Mouse (Mus musculus) myocyte (in vitro differentiated cells): ENCODE data around the gene Bbs7.

Experiments
- CEBPB ChIP-seq: IDR thresholded peaks from 2 replicates; pipeline ENCODE4 v1.6.1; 2011; ENCODE audit warnings: mild to moderate bottlenecking, moderate library complexity; ENCODE audit not compliant: poor library complexity, insufficient read depth, severe bottlenecking
- E2F4 ChIP-seq: IDR thresholded peaks from one replicate; pipeline ENCODE4 v1.6.1; 2011; ENCODE audit warnings: mild to moderate bottlenecking, control low read depth, moderate library complexity; ENCODE audit not compliant: insufficient read depth
- MAX ChIP-seq: IDR thresholded peaks from one replicate; pipeline ENCODE4 v1.6.1; 2011; ENCODE audit warnings: low read depth, mild to moderate bottlenecking, control low read depth
- MYOD1 ChIP-seq, 3 experiments: IDR thresholded peaks; one replicate each; pipeline ENCODE4 v1.6.1; 2011; ENCODE audit warnings: control low read depth in 2 of 3, low read depth in 2 of 3, mild to moderate bottlenecking in 2 of 3, moderate library complexity in 1 of 3; ENCODE audit not compliant: insufficient read length in 2 of 3, control insufficient read depth in 1 of 3
- MYOG ChIP-seq, 3 experiments: IDR thresholded peaks; one replicate each; pipeline ENCODE4 v1.6.1; 2011; ENCODE audit warnings: control low read depth in 2 of 3, low read depth in 2 of 3, mild to moderate bottlenecking in 2 of 3; ENCODE audit not compliant: insufficient read length in 2 of 3, control insufficient read depth in 1 of 3, insufficient read depth in 1 of 3
- POLR2A ChIP-seq: IDR thresholded peaks from one replicate; pipeline ENCODE4 v1.6.1; 2011; ENCODE audit warnings: low read depth, mild to moderate bottlenecking, control low read depth, moderate library complexity; ENCODE audit not compliant: insufficient read length
- POLR2AphosphoS2 ChIP-seq: IDR thresholded peaks from one replicate; pipeline ENCODE4 v1.6.1; 2011; ENCODE audit warnings: low read depth, control low read depth; ENCODE audit not compliant: insufficient read length
- REST ChIP-seq: IDR thresholded peaks from one replicate; pipeline ENCODE4 v1.6.1; 2011; ENCODE audit warnings: mild to moderate bottlenecking, control low read depth, moderate library complexity; ENCODE audit not compliant: insufficient read depth, insufficient read length
- TCF12 ChIP-seq: IDR thresholded peaks from one replicate; pipeline ENCODE4 v1.6.1; 2011; ENCODE audit warnings: mild to moderate bottlenecking, control low read depth; ENCODE audit not compliant: poor library complexity, insufficient read depth, severe bottlenecking
- TCF3 ChIP-seq: IDR thresholded peaks from one replicate; pipeline ENCODE4 v1.6.1; 2011; ENCODE audit warnings: low read depth, control low read depth; ENCODE audit not compliant: insufficient read length
- USF1 ChIP-seq: IDR thresholded peaks from one replicate; pipeline ENCODE4 v1.6.1; 2011; ENCODE audit warnings: low read depth, mild to moderate bottlenecking, control low read depth, moderate library complexity

DNA sequence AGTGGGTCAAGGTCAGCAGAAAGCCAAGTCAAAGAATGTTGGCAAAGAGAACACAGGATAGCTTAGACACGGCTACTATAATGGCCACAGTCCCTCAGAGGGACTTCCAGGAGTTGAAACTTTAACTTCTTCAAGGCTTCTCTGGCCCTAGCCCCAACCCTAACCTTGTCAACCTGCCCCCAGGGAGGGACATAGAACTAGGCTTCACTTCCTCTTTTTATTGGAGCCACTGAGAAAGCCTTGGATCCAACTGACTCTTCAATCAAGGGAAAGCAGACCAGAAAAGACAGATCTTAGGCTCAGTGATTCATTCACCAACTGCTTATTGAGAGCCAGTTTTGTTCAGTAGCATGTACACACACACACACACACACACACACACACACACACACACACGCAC, 13.5 kb upstream of the Bbs7 start:
- TF ChIP-seq POLR2A (no peak), POLR2AphosphoS2 (no peak), TCF12 (no peak), E2F4 (no peak), USF1 (no peak), CEBPB (no peak), MYOD1 (IDR thresholded peaks at IDR 0.05; ENCODE audit: control insufficient read depth in 1 of 3, insufficient read length in 2 of 3, low read depth in 2 of 3) (no peak), TCF3 (no peak), MAX (no peak), MYOG (IDR thresholded peaks at IDR 0.05; ENCODE audit: control insufficient read depth in 1 of 3, insufficient read depth in 1 of 3, insufficient read length in 2 of 3, low read depth in 2 of 3) (no peak), REST (no peak)
